Mouse (Mus musculus): ENCODE measurements around the gene Lmx1a.

Gene Lmx1a

DNA sequence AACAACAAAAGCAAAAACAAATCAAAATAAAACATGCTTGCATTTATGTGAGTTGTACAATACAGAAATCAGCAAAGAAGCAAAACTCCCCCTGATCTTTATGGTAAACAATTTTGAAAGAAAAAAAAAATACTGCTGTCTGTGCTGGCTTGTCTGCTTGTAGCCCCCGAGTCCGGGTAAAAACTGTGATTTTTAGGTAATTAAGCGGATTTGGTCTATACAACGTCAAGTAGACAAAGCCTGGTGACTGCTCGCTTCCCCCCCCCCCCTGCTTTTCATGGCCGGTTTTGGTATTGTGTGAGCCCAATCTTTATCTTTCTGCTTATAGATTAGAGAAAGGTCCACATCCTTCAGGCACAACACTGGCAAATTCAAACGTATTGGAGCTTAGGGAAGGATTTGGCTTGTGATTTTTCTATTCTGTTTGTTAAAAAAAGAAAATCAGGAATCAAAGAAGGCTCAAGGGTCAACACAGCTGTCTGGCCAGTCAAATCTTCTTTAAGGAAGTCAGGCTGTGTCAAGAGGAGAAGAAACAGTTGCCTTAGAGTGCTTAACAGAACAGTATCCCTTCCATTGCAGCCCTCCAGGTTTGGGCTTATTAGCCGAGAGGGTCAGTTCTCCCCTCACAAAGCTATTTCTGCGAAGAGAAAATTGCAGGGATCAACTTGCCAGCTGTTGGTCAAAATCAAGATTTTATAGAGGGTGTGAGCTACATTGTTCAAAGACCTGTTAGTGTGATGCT, 4.6 kb downstream of the Lmx1a start:
- no peak for DNase-seq (ENCODE audit: low read depth, low spot score)

DNA sequence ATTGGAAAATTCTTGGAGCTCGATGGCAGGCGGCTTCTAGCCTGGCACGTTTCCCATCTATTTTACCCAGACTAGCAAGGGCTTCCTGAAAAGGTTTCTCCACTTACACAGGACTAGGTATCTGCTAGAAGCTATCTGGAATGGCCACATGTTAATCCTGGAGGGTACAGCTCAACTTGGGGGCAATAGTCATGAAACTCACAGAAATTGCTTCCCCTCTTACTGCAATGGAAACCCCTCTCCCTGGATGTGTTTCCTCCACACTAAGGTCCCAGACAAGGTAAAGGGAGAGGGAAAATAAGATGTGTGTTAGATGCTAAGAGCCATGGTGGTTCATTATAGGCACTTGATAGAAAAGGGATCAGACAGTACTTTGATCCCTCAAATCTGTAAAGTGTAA, 5.7 kb downstream of the Lmx1a start:
- DNase-seq (ENCODE audit: low read depth, low spot score), result no peak

DNA sequence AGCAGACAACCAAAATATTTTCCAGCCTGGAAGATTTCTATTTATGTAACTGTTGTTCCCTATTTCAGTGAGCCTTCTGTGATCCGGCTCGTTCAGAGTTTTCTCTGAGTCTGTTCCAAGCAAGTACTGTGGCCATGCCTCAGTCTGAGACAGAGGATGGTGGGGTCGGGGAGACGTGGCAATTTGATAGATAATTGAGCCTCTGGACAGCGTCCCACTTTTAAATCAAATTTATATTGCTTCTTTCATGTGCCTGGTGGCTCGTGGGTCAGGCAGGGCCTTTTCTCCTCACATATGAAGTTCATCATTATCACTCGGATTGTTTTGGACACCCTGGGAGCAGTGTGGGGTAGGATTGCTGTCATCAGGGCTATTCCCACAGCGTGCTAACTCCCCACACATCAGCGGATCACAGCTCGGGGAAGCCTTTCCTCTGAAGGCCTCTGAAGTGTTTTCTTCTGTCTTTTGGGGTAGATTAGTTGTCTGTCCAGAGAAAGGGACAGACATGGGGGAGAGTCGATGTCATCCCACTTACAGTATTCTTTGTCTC, 6.9 kb downstream of the Lmx1a start:
- DNase-seq (ENCODE audit: low read depth, low spot score), result no peak

DNA sequence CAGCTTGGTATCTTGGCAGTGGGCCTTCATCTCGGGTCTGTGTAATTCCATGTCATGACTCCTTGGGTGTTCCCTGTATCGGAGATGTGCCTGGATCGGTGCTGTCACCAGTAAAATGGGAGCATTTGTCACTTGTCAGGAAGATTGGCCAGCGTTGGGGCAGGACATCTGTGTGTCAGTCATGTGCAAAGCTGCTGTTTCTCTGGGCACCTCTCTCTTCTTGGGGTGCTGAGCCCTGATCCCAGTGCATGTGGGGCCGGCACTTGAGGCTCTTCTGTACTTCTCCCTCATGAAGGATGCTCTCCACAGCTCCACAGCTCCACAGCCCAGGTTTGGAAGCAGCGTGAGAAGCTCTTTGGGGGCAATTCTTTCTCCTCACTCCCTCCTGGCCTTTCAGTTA, 10.7 kb downstream of the Lmx1a start:
- DNase-seq (ENCODE audit: low read depth, low spot score), result no peak

DNA sequence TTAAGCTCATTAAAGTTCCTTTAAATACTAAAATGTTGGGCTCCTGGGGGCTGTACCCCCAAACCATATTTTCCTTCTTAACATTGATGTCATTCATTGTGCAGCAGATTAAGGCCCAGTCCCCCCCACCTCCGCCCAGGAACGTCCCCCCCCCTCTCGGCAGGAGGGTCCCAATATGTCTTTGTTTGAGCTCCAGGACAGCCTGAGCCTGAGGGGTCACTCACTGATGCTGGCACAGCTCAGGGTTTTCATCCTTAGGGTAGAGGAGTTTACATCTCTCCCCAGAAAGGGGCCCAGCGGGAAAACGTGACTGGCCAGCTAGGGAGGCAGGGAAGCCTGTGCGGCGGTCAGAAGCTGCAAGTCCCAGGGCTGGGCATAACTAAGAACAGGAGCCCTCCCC, 11.2 kb downstream of the Lmx1a start:
- DNase-seq (ENCODE audit: low read depth, low spot score), result no peak

DNA sequence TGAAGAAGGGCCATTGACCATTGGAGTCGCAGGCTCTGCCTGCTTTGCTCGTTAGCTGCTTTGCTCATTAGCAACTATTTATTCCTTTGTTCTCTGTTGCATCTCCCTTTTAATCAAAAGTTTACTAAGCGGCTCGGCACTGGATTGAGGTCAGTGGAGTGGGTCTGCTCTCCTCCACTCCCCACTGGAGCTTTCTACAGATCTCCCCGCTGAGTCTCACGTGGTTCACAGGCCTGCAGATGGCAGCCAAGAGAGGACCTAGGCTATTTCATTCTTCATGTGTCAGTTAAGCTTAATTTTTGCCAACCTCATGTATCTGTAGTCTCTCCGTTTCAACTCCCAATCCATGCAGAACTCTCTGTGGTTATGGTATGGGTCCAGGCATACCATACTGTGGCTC, 16.5 kb downstream of the Lmx1a start:
- DNase-seq (ENCODE audit: low read depth, low spot score), result no peak

DNA sequence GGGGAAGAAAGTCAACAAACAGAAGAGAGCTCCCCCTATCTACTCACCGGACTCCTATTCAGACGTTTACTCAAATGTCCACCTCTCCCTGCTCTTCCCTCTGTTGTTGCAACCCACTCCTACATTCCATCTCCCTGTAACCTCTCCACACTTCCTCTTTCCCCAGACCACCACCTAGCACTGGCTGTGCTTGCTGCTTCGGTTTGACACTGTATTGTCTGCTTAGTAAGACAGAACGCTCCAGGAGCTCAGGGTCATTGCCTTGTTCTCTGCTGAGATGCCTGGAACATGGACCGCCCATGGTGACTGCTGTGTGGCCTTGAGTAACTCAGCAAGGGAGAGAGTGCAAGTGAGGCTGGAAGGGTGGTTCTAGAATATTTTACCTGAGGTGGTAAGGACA, 19.7 kb downstream of the Lmx1a start:
- DNase-seq (ENCODE audit: low read depth, low spot score), result no peak

DNA sequence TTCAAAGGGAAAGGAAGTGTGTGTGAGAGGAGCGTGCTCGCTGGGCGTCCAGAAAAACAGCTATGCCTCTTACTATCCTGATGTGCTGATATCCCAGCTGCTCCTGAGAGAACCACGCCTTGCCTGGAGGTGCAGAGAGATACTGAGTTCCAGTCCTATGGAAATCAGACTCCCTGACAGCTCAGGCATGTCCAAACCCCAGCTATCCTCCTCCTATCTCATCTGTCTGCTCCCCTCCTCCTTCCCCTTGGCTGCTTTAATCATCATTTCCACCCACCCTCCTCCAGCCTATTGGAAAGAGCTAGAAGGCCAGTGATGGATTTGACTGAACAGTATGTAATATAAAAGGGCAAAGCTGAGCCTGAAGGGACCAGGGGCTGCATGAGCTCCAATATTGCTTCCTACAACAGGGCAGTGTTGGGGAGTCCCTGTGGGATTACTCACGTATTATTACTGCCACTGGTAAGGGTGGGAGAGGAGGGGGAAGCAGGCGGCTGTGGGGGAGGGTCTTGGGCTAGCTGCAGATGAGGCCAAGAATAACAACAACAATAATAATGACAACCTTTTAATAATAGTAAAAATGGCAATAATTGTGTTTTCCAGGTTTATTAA, 26.8 kb downstream of the Lmx1a start:
- DNase-seq (ENCODE audit: low read depth, low spot score), result no peak

DNA sequence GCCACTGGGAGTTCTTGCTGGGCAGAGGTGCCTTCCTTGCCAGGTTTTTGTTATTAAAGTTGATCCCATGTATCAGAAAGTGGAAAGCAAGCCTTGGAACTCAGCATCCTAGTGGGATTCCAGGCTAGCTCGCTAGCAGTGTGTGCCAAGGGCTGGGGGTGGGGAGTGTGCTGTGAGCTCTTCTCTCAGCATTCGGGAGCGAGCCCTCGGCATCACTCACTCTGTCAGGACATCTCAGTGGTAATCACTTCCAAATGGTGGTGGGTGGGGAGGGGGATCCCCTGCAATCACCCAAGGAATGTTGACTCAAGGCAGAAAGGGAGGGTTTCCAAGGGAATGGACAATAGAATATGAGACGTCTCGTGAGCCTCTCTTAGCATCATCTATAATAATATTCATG, 45.4 kb downstream of the Lmx1a start:
- no peak for DNase-seq (ENCODE audit: low read depth, low spot score)

DNA sequence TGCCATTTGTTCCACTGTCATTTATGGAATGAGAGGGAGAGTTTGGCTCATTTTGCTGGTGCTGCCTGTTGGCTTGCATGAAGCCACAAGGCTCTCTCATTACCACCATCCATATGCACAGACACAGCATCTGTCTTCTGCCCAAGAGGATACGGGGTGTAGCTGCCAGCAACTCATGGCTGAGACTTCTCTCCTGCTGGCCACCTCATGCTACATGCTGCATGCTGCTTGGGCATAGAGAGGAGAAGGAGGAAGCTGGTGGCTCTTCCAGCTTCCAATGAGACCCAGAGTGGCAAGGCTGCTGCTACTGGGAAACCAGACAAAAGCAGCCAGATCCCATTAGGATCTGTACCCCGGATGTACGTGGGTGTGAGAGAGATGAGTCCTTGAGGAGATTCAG, 47.8 kb downstream of the Lmx1a start:
- no peak for DNase-seq (ENCODE audit: low read depth, low spot score)

DNA sequence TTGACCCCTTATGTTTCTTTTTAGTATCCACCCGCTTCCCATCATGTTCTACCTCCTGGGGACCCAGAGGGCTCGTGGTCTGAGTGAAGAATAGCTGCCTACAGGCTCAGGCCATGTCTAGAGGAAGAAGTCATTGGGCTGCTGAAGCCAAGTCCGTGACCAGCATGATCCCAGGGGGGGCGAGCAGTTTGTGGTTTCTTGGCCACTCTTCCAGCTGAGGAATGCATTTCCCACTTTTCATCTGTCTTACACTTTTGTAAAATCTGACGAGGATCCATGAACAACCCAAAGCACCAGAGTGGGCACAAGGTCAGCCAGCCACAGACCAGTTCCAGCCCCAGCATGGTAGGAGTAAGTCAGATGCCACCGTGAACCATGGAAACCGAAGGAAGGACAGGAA, 50.2 kb downstream of the Lmx1a start:
- no peak for DNase-seq (ENCODE audit: low read depth, low spot score)

DNA sequence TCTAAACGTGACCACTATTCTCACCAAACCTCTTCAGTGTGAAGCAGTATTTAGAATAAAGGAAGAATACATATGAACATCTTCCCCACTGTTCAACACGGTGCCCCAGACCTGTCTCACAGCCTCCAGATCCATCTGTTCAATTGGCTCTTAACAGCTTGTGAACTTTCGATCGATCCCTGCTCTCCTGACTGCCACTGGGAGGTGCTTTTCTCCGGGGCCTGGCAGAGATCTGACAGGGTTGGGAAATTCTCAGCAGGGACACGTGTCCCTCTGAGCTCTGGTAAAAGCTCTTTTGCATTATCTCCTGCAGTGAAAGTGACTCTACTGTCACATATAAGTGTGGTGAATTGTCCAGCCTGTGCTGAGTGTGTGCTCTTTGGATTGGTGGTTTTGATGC, 57.6 kb downstream of the Lmx1a start:
- no peak for DNase-seq (ENCODE audit: low read depth, low spot score)

DNA sequence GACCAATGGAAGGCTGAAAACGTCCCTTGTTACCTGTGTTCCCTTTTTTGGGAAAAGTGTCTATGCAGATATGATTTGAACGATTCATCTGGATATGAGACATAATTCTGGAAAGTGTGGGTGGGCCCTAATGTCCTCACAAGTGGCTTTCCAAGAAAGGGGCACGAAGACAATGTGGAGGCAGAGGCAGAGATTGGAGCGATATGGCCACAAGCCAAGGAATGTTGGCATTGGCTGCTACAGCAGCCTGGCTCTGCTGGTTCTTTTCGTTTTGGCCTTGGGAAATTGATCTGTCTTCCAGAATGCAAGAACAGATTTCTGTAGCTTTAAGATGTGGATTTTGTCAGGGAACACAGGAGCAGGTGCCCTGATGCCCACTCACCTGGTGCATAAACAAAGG, 63.6 kb downstream of the Lmx1a start:
- no peak for DNase-seq (ENCODE audit: low read depth, low spot score)

DNA sequence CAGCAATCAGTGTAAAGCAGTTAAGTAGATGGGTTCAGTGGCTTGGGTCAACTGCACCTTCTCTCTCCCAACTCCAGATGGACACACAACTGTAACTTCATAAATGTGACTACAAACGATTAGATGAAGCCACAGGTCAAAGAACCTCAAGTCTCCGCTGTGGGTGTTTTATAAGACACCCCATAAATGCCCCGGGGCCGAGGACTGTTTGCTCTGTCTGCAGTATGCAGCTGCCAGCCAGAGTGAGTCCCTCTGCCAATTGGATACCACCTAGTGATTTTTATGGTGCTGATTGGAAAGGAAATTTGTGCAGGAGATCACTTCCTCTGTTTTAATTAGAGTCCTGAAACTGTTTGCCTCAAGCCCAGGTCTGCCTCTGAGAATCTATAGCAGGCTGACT, 65.0 kb downstream of the Lmx1a start:
- no peak for DNase-seq (ENCODE audit: low read depth, low spot score)

DNA sequence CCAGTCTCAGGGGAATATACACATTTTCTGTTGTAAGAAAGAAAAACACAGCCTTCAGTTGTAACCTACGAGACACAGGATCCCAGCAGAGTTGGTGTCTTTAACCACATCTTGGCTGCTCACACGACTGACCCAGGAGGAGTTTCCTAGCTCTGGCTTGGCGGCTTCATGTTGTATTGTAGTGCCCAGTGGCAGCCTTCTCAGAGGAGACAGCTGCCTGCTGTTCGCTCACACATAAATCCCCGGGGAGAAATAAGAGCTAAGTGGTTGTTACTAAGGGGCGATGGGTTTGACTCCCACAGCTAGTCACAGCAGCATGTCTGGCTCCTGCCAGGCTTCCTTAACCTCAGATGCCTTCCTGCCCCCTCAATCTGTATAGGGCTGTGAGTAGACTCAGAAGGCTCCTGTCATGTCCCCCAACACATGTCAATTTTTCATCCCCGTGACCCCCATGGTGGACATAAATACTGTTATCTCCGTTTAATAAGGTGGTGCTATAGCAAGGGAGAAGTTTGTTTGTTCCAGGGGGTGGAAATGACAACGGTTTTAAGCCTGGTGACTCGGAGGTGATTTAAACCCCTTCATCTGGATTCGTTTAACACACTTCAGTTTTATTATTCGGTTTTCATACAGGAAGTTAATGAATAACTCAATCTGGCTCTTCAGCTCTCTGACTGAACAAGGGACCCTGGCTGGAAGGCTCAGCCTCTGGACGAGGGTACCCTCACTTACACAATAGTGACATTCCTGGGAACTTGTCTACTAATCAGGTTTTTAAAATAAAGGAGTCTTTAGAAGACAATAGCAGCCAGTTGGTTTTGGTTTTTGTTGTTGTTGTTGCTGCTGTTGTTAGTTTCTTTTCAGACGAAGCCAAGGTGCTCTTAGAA, 65.8 kb downstream of the Lmx1a start:
- DNase-seq (ENCODE audit: low read depth, low spot score), result peak; percentile 24

DNA sequence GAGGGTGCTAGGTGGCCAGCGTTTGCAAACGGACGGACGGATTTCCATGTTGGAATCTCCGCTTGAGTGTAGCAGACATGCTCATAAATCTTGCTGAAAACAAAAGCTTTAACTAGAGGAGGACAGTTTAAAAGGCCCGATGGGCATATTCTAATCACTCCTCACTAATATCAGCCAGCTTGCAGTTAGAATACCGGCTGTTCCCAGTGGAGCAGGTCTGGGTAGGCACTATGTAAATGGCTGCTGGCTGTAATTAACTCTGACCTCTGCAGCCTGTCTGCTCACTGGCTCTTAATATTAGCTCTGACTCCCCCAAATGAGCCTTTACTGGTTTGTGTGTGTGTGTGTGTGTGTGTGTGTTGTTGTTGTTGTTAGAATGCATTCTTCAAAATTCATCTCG, 69.2 kb downstream of the Lmx1a start:
- no peak for DNase-seq (ENCODE audit: low read depth, low spot score)

DNA sequence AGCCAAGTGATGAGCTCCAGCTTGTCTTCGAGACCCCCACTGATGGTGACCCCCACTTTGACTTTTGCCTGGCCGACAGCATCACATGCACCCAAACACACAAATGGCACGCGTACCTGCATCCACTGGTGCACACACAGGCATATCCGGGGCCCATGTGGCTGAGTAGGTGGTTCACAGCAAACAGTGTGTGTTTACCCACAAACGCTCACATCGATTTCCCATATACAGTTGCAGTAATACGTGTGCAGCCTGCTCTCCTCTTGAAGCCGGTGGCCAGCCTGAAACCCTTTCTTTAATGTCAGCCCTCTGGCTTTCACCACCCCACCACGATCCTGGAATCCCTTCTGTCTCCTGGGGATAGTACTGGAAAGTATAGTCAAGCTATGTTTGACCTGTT, 71.3 kb downstream of the Lmx1a start:
- DNase-seq (ENCODE audit: low read depth, low spot score), result no peak

DNA sequence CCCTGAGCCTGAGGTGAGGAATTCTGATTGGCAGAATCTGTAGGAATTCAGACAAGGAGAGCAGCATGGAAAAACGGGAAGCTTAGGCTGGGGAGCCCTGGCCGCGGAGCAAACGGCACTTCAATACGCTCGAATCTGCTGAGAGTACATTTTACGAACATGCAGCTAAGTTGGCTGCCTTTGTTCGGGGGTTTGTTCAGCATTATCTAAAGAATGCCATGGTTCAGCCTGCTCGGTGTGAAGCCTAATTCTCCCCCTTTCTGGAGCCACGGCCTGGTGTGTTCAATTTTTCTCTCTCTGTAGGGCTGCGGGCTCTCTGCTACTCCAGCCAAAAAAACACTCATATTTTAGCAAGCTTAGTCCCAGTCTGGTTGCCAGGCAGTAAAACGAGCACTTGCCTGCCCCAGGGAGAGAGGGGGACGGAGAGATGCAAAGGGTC, 72.8 kb downstream of the Lmx1a start:
- DNase-seq (ENCODE audit: low read depth, low spot score), result no peak

DNA sequence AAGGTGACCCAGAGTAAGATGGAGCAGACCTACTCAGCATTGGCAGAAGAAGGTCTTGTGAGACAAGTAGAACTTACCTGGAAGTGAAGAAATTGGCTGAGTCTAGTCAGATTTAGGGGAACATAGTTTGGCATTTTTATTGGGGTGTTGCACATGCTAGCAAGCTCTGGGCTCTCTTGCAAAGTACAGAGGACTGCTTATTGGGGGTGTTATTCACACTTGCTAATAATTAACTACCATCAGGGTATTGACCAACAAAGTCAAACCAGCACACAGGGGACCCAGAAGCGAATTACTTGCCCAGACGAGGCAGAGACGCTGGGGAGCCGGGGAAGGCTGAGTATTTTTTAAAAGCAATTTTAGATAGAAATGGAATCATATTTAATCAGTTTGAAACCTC, 77.6 kb downstream of the Lmx1a start:
- DNase-seq (ENCODE audit: low read depth, low spot score), result no peak

DNA sequence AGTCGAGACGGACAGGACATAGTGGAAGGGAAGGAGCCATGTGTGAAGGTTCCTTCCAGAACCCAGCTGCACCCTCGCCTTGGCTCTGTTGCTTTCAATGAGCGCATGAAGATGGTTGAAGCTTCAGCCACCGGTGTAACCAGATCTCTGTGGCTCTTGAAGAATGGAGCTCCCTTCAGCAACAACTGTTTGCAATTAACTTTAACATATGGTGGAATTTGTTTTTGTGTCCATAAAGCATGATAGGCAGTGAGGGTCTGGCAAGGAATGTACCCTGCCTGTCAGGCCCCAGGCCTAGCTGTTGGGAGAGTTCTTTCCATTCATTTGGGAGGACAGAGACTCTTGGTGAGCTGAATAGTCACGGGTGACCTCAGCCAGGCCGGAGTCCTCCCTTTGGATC, 81.4 kb downstream of the Lmx1a start:
- DNase-seq (ENCODE audit: low read depth, low spot score), result no peak

DNA sequence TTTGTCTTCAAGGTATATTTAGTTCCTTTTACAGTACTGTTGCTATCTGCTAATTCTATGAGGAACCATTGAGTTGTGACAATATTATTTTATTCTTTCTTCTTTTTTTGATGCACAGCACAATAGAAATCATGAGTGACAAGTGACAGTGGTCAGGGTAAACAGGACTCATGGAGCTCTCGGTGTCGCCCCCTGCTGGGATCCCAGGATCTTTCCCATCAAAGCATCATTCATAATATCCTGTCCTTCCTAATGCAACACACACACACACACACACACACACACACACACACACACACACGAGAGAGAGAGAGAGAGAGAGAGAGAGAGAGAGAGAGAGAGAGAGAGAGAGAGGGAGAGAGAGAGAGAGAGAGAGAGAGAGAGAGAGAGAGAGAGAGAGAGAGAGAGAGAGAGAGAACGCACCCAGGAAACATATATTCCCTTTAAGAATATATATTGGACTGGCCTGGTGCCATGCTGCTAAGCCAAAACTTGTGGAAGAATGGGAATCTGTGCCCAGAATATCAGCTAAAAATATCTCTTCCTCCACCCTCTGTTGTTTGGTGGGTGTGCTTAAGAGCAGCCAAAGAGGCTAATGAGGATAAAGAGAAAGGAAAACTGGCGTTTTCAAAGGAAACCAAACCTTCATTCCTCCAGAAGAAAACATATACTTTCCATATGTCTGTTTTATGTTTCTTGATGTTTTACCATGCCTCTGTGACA, 90.9 kb downstream of the Lmx1a start:
- no peak for DNase-seq (ENCODE audit: low read depth, low spot score)

All from A20 (cell line).